Mouse (Mus musculus) E14TG2a.4 (cell line): Measurements from ENCODE around the gene Ciapin1.

ENCODE experiments used
- CTCF ChIP-seq: conservative IDR thresholded peaks from 2 replicates; pipeline ENCODE4 v1.5.1; 2014; ENCODE audit warnings: low read length
- NANOG ChIP-seq: IDR thresholded peaks from 2 replicates; pipeline ENCODE4 v1.6.1; 2014; ENCODE audit warnings: borderline replicate concordance, low read length, mixed read lengths
- POU5F1 ChIP-seq: IDR thresholded peaks from 2 replicates; pipeline ENCODE4 v1.6.1; 2014; ENCODE audit warnings: low read length, borderline replicate concordance

- TF ChIP-seq CTCF (no peak), POU5F1 (no peak), NANOG (no peak)
These were observed 64.4 kb downstream of the Ciapin1 start for GRCm38 (mm10) chr8:94773700-94774171.
